8 mouse cellular contexts compared by ENCODE assay signal in genomic region chr3:58413671-58414070, GRCm38 (mm10). TPM values are rescaled to one million over a fixed set of nuclear protein-coding genes. Genes with fewer than 3 reads are reported as not detected.
A peak's percentile ranks its signal among the peaks of the same experiment; 100 is the strongest.
DNase-seq lines count a peak whose midpoint lies in the region; ATAC-seq and TF ChIP-seq lines count a peak whose summit lies in the region.

No protein-coding gene starts in this region.

- peak; percentile 3 for DNase-seq in kidney, adult 2 months
- DNase-seq in kidney, postnatal 36 days, result no peak
- peak; percentile 12 for DNase-seq in ES-E14 (ENCODE audit: low read depth, low spot score)
- no peak for DNase-seq in heart, postnatal 0 days (ENCODE audit: low spot score)
- DNase-seq in left cerebral cortex, postnatal 25 days (ENCODE audit: low spot score in 2 of 2), result no peak
- no peak for DNase-seq in urinary bladder, postnatal 14 days (ENCODE audit: low spot score)
- DNase-seq in cerebellum, postnatal 25 days, result no peak

- intact Hi-C loops in left cerebral cortex, postnatal 25 days (cut with DNase I), result loop anchor here (2.0 kb wide), 2 partner anchors 163 to 567 kb away; partner anchors contain the start of gene Selenot

- H3K27ac ChIP-seq in kidney, adult 2 months (ENCODE audit: insufficient read depth, low read depth, low read length), result peak overlapping the region; percentile 44; the same call in 1 of the 2 replicates
- H3K27ac ChIP-seq in ES-E14 (ENCODE audit: insufficient read depth, low read depth, low read length, poor library complexity, severe bottlenecking), result no peak overlapping the region
- H3K27ac ChIP-seq in heart, postnatal 0 days (ENCODE audit: low read depth), result peak overlapping the region; percentile 100
- H3K27ac ChIP-seq in midbrain, embryonic 12.5 days (replicated peaks), result no peak overlapping the region

- no peak for TF ChIP-seq EP300 in heart, postnatal 0 days (IDR thresholded peaks at IDR 0.05; ENCODE audit: low read depth)

- peak overlapping the region; percentile 65; the same call in 1 of the 2 replicates for H3K4me3 ChIP-seq in kidney, adult 2 months (ENCODE audit: insufficient read depth, low read depth, low read length)
- H3K4me3 ChIP-seq in ES-E14 (ENCODE audit: insufficient read depth in 1 of 2, low read depth in 1 of 2, low read length in 2 of 2, poor library complexity in 1 of 2, severe bottlenecking in 1 of 2), result peak overlapping the region; percentile 80 to 92
- H3K4me3 ChIP-seq in heart, postnatal 0 days (ENCODE audit: low read depth, low read length), result peak overlapping the region; percentile 96
- H3K4me3 ChIP-seq in midbrain, embryonic 12.5 days, result peak overlapping the region; percentile 100

- no peaks in the 10 kb centered on the region for H3K27me3 ChIP-seq in kidney, adult 2 months (replicated peaks; ENCODE audit: control insufficient read depth, insufficient read depth, low read length)
- no peaks in the 10 kb centered on the region for H3K27me3 ChIP-seq in heart, postnatal 0 days (ENCODE audit: control insufficient read depth, insufficient read depth, low read length)
- H3K27me3 ChIP-seq in midbrain, embryonic 12.5 days, result no peaks in the 10 kb centered on the region

- no peaks in the 10 kb centered on the region for H3K9me3 ChIP-seq in ES-E14 (ENCODE audit: control insufficient read depth, insufficient read depth, low read depth, low read length)
- no peaks in the 10 kb centered on the region for H3K9me3 ChIP-seq in heart, postnatal 0 days (replicated peaks; ENCODE audit: control insufficient read depth, low read length)
- H3K9me3 ChIP-seq in midbrain, embryonic 12.5 days, result no peaks in the 10 kb centered on the region

- no peak for TF ChIP-seq POLR2A in kidney, adult 2 months (IDR thresholded peaks at IDR 0.05; ENCODE audit: low read depth, low read length)

- in situ Hi-C loops in ES-E14 (cut with MboI; ENCODE audit: low sequenced_read_pairs in 2 of 2, unreplicated experiment in 2 of 2), result no loop called here

- no peak for TF ChIP-seq CTCF in kidney, adult 2 months (conservative IDR thresholded peaks at IDR 0.05; ENCODE audit: insufficient read depth, insufficient read length, low read depth, low read length)
- TF ChIP-seq CTCF in heart, postnatal 0 days (IDR thresholded peaks at IDR 0.05; ENCODE audit: low read depth), result no peak

- H3K4me1 ChIP-seq in kidney, adult 2 months (ENCODE audit: control insufficient read depth, insufficient read depth, low read length), result 0 out of 2 replicates have a peak, but pooled peaks cover 3% of the 10 kb centered on the region
- H3K4me1 ChIP-seq in ES-E14 (ENCODE audit: control insufficient read depth in 2 of 2, insufficient read depth in 2 of 2, low read length in 2 of 2, poor library complexity in 1 of 2), result peaks cover 0 to 2% of the 10 kb centered on the region in 2 experiments; a peak in 1 of 4 replicates
- no peaks in the 10 kb centered on the region for H3K4me1 ChIP-seq in heart, postnatal 0 days (ENCODE audit: control insufficient read depth, insufficient read depth)
- H3K4me1 ChIP-seq in midbrain, embryonic 12.5 days, result peaks cover 13% of the 10 kb centered on the region

- WGBS in kidney, adult 2 months, result 28% methylated on average over 5 of the region's 5 CpGs
- WGBS in heart, postnatal 0 days, result 33% methylated on average over 5 of the region's 5 CpGs
- WGBS in midbrain, embryonic 12.5 days, result 42% methylated on average over 5 of the region's 5 CpGs

- H3K36me3 ChIP-seq in kidney, adult 2 months (ENCODE audit: control insufficient read depth, insufficient read depth, low read length), result no peaks in the 10 kb centered on the region; the same call in 1 of the 2 replicates
- peaks cover 6% of the 10 kb centered on the region for H3K36me3 ChIP-seq in ES-E14 (ENCODE audit: control insufficient read depth, insufficient read depth, low read length, poor library complexity, severe bottlenecking)
- H3K36me3 ChIP-seq in heart, postnatal 0 days (replicated peaks; ENCODE audit: control insufficient read depth, insufficient read depth, low read length), result no peaks in the 10 kb centered on the region
- H3K36me3 ChIP-seq in midbrain, embryonic 12.5 days, result no peaks in the 10 kb centered on the region

- H3K4me2 ChIP-seq in heart, postnatal 0 days (ENCODE audit: low read depth, low read length), result peak overlapping the region; percentile 89
- H3K4me2 ChIP-seq in midbrain, embryonic 12.5 days (replicated peaks), result peak overlapping the region; percentile 98

- ATAC-seq in heart, postnatal 0 days (ENCODE audit: insufficient read depth, low read depth), result no peak
- ATAC-seq in midbrain, embryonic 12.5 days (ENCODE audit: low FRiP score, low read depth), result no peak

- no peak overlapping the region for H3K9ac ChIP-seq in ES-E14 (ENCODE audit: insufficient read depth, low read depth, low read length, poor library complexity, severe bottlenecking)
- peak overlapping the region; percentile 47 for H3K9ac ChIP-seq in heart, postnatal 0 days (replicated peaks; ENCODE audit: low read depth, low read length)
- 0 out of 2 replicates have a peak overlapping the region, but pooled peaks have one; percentile 60 for H3K9ac ChIP-seq in midbrain, embryonic 12.5 days (replicated peaks)

TF ChIP-seq in ES-E14, 5 proteins besides CTCF, POLR2A, EP300 and RAD21:
- no peak for TF ChIP-seq ZC3H11A (IDR thresholded peaks at IDR 0.05; ENCODE audit: borderline replicate concordance, low read depth, low read length)
- no peak for TF ChIP-seq CHD2 (IDR thresholded peaks at IDR 0.05; ENCODE audit: low read depth, low read length)
- TF ChIP-seq HCFC1 (IDR thresholded peaks at IDR 0.05; ENCODE audit: borderline replicate concordance, insufficient read depth, low read length), result no peak
- TF ChIP-seq MAFK (IDR thresholded peaks at IDR 0.05; ENCODE audit: insufficient read depth, low read depth, low read length), result no peak
- TF ChIP-seq ZNF384 (IDR thresholded peaks at IDR 0.05; ENCODE audit: low read depth, low read length), result no peak

RNA-seq across cellular contexts. Expression of gene Tsc22d2, which starts 0.8 kb away (rescaled TPM):
- polyA plus RNA-seq in kidney, adult 2 months (2012; rRNA removed), result 8.4 and 11.3 TPM in 2 replicates
- total RNA-seq in ES-E14 (2012; rRNA removed), result 18.4 and 20.9 TPM in 2 replicates
- 35.8 and 61.0 TPM in 2 replicates for total RNA-seq in heart, postnatal 0 days (2014; rRNA removed; ENCODE audit: low replicate concordance)
- 6.9 and 7.4 TPM in 2 replicates for polyA plus RNA-seq in heart, postnatal 0 days (2015; fragmentation: Nextera tagmentation; extraction: Ambion mirVana)
- 15.1 and 16.9 TPM in 2 replicates for polyA plus RNA-seq in midbrain, embryonic 12.5 days (2016; fragmentation: Nextera tagmentation; extraction: Ambion mirVana)
- 10 to 100 TPM; 34.7 to 35.2 TPM for total RNA-seq in left cerebral cortex, postnatal 25 days (2021)

Comparison
In these comparisons a context has a peak if more than half of its experiments do, and no peak if none do; other contexts are left out.
1. DNase-seq: peak in kidney, adult 2 months (single experiment) and ES-E14 (single experiment); none in kidney, postnatal 36 days (0 of 2), heart, postnatal 0 days (single experiment), left cerebral cortex, postnatal 25 days (0 of 2), urinary bladder, postnatal 14 days (single experiment) and cerebellum, postnatal 25 days (0 of 2).
2. H3K27ac ChIP-seq: peak in kidney, adult 2 months (single experiment) and heart, postnatal 0 days (single experiment); none in ES-E14 (single experiment) and midbrain, embryonic 12.5 days (single experiment).
3. Peak in every context shown above with its lines, with median percentiles within 50 percentile points of each other: H3K4me3 ChIP-seq.